Mouse (Mus musculus) gastrocnemius, adult 8-10 months (tissue): Measurements from ENCODE around the gene Krt24. TPM values are rescaled to one million over a fixed set of nuclear protein-coding genes. Genes with fewer than 3 reads are reported as not detected.

Experiments used
- DNase-seq, 2 experiments: peaks; one replicate each; pipeline ENCODE4 v3.0.0; 2022; ENCODE audit warnings: low spot score in 2 of 2
- total RNA-seq, 4 experiments: library from RNA; stranded (reverse); gene quantifications; 2 replicates each; pipeline ENCODE4 v1.2.4; 2022

Krt24 gene
- total RNA-seq, result not detected

DNA sequence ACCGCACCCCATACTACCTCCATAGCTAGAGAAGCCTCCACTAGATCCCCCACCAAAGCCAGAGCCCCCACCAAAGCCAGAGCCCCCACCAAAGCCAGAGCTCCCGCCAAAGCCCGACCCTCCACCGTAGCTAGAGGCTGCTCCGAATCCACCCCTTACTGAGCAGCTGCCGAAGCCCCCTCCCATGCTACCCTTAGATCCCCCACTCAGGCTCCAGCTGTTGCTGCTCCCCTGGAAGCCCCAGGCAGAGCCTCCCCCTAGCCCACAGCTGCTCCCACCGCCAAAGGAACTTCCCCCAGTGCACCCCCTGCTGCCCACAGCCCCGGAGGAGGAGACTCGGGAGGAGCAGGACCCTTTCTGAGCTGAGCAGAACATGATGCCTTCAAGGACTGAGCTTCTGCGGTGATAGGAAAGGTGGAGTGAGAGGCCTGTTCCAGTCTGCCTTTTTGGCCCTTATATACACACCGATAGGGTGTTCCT is at the start of gene Krt24:
Gene Krt24 (minus strand): TSS at position 430 of the 480 bp plus-strand sequence.
- no peak for DNase-seq

DNA sequence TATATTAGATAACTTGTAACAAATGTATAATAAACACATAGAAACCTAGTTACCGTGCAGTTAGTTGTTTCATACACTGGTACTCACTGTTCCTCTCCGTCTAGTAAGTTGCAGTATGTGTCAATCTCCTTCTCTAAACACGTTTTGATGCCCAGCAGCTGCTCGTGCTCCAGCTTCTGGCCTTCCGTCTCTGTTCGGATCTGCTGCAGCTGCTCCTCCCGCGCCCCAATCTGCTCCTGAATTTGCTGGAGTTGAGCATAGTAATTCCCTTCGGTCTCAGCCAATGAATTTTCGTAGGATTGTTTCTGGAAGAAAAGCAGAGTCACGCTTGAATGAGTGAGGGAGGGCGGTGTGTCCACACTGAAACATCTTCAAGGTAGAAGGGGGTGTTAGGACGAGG is 48.4 kb upstream of the Krt24 start:
- DNase-seq, result no peak

DNA sequence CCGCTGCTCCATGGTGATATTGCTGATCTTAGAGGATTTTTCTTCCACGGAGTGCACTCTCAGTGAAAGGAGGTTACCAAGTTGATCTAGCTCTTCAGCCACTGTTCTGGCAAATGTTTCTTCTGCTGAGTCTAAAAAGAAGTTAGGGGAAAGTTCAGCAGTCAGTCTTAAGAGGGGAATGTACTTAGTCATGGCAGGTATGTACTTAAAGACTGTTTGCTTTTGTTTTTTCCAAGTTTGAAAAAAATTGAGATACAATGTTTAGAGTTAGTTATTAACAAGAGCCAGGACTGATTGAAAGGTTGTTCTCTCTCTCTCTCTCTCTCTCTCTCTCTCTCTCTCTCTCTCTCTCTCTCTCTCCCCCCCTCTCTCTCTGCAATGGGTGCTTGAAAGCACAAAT is 44.6 kb upstream of the Krt24 start:
- DNase-seq, result no peak

DNA sequence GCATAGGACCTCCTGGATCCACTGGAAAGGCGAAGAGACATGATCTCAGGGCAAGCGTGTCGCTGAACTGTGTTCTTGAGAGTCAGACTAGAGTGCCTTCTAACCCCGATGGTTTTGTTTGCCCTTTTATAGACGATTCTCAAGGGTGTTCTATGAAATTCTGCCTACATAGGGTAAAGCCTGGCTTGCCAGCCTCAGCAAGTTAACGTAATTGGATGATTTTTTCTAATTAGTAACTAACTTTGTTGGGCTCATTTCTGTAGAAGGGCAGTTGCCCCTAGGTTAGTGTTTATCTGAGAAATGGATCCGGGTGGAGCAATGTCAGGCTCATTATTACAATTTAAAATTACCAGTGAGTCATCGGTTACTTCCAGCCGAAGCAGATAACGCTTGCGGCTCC is 37.8 kb upstream of the Krt24 start, which contains the start of gene Krt25:
Gene Krt25 (minus strand): TSS at position 101 of the 400 bp plus-strand sequence.
- no peak for DNase-seq

DNA sequence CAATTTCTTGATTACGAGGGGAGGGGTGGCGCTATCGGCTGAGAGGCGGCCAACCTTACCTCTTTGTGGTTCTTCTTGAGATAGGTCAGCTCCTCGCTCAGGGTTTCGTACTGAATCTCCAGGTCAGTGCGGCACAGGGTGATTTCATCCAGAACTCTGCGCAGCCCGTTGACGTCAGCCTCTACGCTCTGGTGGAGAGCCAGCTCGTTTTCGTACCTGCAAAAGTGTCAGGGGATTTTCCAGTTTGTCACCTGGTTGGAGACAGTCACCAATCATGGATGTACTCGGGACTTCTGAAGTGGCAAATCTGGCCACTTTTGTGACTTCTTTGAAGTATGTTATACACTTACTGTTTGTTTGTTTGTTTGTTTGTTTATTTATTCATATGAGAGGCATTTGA is 36.0 kb upstream of the Krt24 start:
- DNase-seq, result no peak

DNA sequence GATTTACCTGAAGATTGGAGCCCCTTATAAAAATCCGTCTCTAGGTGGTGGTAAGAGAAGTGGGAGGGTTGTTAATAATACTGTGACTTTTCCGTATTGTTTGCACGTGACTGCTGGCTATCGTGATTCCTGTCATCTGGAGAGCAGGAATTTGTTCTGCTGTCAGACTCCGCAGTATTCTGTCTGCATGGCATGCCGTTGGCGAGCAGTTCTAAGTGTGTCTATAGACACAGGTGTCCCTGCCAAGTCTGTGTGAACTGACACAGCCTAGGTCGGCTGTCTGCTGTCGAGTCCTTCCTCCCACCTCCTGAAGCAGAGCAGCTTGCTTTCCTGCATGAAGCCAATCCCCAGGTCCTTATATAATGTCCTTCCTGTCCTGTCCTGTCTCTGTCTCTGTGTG is 34.1 kb upstream of the Krt24 start:
- DNase-seq, result no peak

DNA sequence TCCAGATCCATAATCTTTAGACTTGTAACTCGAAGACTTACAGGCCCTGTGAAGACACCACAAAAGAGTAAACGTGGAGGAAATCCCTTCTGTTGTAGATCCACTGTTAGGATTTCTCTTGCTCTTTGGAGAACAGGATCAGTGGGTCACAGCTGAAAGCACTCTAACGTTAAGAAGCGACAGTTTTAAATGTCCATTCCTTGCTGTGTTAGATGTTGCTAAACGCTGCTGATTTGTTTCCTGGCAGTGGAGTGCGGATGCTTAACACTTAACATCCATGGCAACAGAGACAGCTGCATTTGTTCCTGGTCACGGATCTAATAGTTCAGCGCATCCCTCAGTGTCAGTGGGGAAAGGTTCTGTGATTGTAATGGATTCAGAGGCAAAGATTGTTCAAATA is 31.5 kb upstream of the Krt24 start:
- DNase-seq, result no peak

DNA sequence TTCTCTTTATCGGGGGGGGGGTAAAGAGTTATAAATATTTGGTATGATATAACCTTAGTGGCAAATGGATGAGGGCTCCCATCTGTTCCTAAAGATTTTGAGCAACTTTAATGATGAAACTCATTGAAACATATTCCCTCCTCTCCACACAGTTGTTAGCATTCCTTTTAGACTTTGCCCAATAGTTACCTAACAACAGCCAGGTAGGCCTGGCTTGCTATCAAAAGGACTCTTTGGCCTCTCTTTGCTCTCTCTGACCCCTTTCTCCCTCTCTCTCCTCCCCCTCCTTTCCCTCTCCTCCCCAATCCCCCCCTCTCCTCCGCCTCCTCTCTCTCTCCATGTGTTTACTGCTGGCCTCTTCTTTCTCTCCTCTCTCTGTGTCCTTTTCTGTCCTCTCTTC is 29.5 kb upstream of the Krt24 start:
- no peak for DNase-seq

DNA sequence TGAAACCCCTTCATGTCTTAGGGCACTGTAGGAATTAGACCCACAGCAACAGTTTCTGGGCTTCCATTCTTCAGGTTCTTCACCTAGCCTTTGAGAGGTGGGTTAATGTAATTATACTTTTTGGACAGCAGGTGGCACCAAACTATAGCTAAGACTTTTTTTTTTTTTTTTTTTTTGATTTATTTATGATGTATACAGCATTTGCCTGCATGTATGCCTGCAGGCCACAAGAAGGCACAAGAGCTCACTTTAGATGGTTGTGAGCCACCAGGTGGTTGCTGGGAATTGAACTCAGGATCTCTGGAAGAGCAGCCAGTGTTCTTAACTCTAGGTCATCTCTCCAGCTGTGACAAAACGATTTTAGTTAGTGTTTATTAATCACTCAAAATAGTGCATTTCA is 25.8 kb upstream of the Krt24 start:
- DNase-seq, result no peak

DNA sequence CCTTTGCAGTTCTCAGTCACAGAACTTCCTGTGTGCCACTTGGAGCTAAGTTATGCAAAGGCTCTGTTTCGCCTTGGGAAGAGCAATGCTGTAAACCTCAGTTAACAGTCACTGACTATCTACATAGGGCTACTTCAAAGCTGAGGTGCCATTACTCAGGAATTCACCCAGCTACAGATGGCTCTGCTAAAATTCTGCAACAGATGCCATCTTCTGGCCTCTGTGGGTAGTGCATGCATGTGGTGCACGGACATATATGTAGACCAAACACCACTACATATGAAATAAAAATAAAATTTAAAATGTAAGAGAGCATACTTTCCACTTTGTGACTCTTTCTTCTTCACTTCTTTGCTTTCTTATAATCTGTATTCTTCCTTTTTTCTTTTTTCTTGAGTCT is 22.5 kb upstream of the Krt24 start:
- DNase-seq, result peak in 1 of 2 experiments; percentile 15

DNA sequence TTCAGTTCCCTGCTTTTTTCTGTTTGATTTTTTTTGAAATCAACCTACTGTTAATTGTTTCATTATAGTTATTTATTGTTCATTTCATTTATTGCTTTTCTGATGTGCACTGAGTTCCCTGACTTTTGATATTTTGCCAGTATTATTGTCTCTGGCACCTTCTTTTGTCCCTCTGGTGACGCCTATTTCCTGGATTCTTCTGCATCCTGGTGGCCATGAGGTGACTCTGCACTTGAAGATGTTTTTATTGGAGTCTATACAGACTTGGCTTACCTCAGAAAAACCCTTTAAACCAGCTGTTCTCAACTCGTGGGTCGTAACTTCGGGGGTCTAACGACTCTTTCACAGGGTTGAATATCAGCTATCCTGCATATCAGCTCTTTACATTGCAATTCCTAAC is 10.0 kb upstream of the Krt24 start:
- DNase-seq, result no peak

DNA sequence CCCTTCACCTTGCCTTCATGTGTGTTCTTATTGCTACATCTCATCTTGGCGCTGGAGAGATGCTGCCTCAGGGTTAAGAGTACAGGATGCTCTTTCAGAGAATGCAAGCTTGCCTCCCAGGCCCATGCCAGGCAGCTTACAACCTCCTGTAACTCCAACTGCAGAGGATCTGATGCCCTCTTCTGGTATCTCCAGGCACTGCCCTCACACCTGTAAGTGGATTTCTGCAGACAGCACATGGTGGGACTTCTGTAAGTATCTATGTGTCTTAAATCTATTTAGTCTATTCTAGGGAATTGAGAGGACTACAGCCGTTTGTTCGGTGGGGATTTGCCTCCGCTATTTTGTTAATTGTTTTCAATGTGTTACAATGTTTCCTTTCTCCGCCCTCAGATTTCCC is 7.8 kb upstream of the Krt24 start:
- peak; percentile 2 to 5 for DNase-seq

DNA sequence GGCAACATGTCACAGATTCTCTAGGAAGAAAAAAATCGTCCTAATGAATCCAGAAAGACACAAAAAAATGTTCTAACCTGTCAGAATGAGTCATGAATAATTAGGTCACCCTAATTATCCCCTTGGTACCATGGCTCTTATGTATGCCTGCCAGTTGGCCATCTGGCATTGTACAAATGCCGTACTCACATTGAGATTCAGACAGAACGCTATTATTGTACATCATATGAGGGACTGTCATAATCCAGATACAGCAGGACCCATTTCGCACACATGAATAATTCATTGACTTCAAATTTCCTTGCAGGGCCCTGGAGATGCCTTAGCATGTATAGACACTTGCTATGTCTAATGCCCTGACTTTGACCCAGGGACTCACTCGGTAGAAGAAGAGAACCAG is 1.1 kb downstream of the Krt24 start:
- DNase-seq, result no peak

DNA sequence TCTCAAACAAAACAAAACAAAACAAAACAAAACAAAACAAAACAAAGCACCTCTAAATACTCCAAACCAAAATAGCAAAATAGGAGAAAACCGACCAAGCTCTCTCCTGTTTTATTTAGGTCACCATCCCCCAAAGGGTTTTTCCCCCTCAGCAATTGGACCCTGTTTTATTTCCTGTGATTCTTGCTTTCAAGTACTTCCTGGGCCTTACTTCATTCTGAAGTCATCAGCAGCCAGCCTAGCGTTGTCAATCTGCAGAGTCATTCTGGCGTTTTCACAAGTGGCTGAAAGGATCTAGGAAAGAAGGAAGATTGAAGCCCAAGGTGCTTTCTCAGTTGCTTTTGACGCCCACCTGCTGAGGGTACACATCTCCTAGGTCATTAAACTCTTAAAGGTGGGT is 1.7 kb downstream of the Krt24 start:
- DNase-seq, result no peak

DNA sequence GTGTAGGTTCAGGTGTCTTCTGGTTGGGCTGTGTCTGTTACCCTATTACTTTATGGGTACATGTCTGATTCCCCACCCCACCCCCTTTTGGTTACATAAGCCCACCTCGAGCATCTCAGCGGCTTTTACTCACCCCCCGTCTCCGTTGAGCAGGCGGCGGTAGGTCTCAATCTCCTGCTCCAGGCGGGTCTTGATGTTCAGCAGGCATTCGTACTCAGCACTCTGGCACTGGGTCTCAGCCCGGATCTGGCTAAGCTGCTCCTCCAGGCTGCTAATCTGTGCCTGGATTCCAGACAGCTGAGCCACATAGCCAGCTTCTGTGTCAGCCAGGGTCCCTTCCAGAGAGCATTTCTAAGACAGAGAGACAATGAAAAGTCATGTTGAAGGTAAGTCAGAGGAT is 3.9 kb downstream of the Krt24 start:
- DNase-seq, result no peak

DNA sequence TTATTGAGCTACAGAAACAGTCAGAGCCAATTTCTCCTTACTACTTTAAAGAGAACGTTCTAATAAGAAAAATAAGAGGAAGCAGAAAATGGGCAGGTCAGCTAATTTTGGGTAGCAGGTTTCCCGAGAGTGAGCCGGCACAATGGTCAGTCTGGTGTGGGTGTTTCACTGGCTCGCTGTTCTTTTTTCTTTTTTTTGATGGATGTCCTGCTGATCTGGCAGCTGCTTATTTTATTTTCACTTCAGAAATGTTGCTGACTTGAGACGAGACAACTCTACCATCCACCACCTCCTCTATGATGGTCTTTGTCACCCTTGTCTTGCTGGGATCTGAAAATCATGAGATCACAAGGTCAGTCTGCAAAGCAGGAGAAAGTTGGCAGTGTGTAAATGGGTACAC is 5.1 kb downstream of the Krt24 start:
- DNase-seq, result no peak

DNA sequence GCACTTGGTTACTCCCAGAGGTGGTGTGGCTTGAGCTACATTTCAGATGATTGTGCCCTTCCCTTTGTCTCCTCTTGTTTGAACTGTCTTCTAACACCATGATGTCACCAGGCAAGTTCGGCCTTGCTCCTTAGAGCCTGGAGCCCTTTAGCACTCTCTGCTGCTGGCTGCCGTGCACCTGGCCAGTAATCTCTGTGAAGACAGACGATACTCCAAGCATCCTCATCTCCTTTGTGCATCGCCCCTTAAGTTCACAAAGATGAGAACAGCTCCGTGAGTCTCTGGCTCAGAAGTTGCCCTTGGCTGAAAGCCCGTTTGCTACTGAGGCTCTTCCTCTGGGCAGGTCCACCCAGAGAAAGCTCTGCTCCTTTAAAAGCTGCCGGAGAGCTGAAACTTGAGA is 8.3 kb downstream of the Krt24 start:
- no peak for DNase-seq

DNA sequence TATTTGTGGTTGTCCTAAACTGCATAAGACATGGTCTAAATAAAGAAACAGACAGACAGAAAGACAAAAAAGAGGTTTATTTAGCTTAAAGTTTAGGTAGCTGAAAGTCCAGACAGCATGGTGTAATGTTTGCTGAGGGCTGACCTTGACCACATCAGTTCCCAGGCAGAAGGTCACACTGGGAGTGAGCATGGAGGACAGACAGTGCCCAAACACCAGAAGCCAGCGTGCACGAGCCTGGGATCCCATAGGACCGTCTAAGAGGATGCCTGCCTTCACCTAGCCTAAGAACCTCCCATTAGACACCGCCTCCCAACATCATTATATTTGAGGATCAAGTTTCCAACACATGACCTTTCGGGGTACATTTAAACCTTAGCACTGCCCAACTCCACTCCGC is 9.4 kb downstream of the Krt24 start:
- no peak for DNase-seq

DNA sequence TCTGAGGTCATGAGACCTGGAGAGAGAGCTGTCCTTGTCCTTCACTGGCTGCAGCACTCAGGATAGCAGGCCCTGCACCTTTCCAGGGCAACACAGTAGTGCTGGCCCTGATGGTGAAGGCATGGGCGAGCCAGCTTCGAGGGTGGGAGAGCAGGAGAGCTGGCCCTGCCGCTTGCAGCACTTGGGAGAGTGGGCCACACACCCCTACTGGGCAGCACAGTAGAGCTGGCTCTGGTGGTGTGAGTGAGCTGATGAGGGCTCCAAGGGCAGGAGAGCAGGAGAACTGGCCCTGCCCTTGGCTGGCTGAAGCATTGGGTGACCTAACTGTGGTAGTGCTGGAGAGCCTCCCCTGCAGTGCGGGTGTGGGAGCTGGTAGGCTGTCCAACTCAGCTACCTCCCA is 12.3 kb downstream of the Krt24 start:
- no peak for DNase-seq

DNA sequence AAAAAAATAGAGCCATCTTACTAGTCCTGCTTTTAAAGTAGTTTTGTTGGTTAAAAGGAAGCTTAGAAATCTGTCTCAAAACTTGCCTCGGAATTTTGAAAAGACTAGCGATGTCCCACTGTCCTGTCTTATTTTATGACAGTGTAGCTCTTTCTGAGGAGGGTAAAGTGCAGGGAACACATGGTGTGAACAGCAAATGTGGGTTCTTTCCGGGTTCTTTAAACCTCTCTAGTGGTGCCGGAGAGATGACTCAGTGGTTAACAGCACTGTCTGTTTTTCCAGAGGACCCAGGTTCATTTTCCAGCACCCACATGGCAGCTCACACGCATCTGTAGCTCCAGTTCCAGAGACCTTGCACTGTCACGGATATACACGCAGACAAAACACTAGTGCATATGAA is 15.9 kb downstream of the Krt24 start:
- DNase-seq, result no peak

DNA sequence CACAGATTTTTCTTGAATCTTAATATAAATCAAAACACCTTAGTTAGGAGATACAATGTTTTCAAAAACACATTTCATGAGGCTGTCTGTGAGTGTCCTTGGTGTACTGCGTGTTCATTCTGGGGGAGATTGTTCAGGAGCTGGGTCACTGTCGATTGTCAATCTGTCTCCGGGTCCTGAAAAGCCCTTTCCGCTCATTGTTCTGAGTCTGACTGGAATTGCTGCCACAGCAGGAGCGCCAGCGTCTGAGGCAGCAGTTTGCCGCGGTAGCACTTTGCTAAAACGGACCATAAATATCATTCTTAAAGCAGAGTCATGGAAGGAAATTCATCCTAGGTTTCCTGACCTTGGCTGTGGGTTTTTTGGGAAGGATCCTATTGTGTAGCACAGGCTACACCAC is 19.3 kb downstream of the Krt24 start:
- no peak for DNase-seq

DNA sequence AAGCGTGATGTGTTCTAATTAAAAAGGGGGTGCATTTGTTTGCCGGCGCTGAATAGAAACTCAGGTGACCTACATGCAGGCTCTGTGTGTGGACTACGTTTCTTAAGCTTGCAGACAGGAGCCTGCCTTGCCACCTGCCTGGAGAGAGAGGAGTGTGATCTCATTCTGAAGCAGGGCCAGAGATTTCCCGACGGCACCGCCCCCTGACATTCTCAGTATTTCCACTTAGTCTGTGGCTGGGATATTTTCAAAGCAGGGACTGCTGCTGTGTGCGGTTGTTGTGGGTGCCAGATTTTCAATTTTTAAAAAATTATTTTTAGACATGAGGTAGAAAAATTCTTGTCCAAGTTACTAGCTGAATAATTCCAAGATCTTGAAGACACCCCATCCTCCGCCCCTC is 19.8 kb downstream of the Krt24 start:
- no peak for DNase-seq

DNA sequence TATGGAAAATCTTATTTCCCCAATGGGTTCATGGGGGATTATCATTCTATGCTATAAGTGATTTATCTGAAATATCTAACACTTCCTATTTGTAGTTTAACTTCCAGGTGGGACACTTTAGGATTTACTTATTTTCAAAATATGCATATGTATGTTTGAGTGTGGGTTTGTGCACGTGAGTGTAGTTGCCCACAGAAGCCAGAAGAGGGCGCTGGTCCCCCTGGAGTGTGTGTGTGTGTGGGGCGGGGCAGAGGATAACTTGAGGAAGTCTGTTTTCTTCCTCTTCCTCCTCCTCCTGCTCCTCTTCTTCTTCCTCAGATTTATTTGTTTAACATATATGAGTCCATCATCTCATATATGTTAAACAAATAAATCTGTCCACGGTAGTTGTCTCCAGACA is 28.8 kb downstream of the Krt24 start:
- DNase-seq, result no peak

DNA sequence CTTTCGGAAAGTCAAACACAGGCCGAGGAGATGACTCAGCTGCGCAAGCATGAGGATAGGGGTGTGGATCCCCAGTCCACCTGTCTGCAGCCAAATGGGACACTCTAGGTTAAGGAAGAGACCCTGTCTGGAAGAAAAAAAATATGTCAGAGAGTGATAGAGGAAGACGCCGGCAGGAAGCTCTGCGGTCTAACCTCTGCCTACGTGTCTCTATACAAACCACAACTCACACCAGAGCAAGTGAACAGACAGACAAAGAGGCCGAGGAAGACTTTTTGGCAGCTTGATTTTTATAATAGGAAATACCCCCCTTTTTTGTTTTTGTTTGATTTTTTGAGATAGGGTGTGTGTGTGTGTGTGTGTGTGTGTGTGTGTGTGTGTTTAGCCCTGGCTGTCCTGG is 29.7 kb downstream of the Krt24 start:
- DNase-seq, result no peak
